Comparison of ENCODE assay signal across 8 mouse cellular contexts in genomic region chr1:54556586-54557221, GRCm38 (mm10). TPM values are rescaled to one million over a fixed set of nuclear protein-coding genes. Genes with fewer than 3 reads are reported as not detected.
A peak's percentile ranks its signal among the peaks of the same experiment; 100 is the strongest.
DNase-seq lines count a peak whose midpoint lies in the region; ATAC-seq and TF ChIP-seq lines count a peak whose summit lies in the region.

No protein-coding gene starts in this region.

- peaks cover 13% of the 10 kb centered on the region for H3K4me1 ChIP-seq in heart, embryonic 13.5 days
- peaks cover 4% of the 10 kb centered on the region for H3K4me1 ChIP-seq in ES-Bruce4 (ENCODE audit: control insufficient read depth, insufficient read depth, low read length)
- H3K4me1 ChIP-seq in forebrain, embryonic 15.5 days, result peaks cover 21% of the 10 kb centered on the region
- 0 out of 2 replicates have a peak, but pooled peaks cover 2% of the 10 kb centered on the region for H3K4me1 ChIP-seq in limb, embryonic 12.5 days (replicated peaks)
- no peaks in the 10 kb centered on the region; the same call in 1 of the 2 replicates for H3K4me1 ChIP-seq in olfactory bulb, adult 2 months (ENCODE audit: control insufficient read depth, insufficient read depth, low read length)

- TF ChIP-seq EP300 in ES-Bruce4 (IDR thresholded peaks at IDR 0.05; ENCODE audit: insufficient read depth, low read depth, low read length), result no peak

- 4% methylated on average over 18 of the region's 18 CpGs for WGBS in heart, embryonic 13.5 days
- WGBS in forebrain, embryonic 15.5 days, result under 1% methylated on average over 18 of the region's 18 CpGs
- WGBS in limb, embryonic 12.5 days, result 6% methylated on average over 18 of the region's 18 CpGs
- WGBS in olfactory bulb, adult 2 months, result 1% methylated on average over 18 of the region's 18 CpGs

- DNase-seq in heart, postnatal 14 days, result no peak
- no peak for DNase-seq in urinary bladder, adult 18-20 months (ENCODE audit: low spot score in 2 of 2)
- DNase-seq in thymus, adult 18-20 months, result no peak

- intact Hi-C loops in heart, postnatal 14 days (cut with DNase I), result no loop called here

- peak overlapping the region; percentile 89 for H3K9ac ChIP-seq in heart, embryonic 13.5 days
- H3K9ac ChIP-seq in ES-Bruce4 (ENCODE audit: low read depth, poor library complexity, severe bottlenecking), result peak overlapping the region; percentile 72
- H3K9ac ChIP-seq in forebrain, embryonic 15.5 days (replicated peaks), result peak overlapping the region; percentile 80
- H3K9ac ChIP-seq in limb, embryonic 12.5 days (replicated peaks), result peak overlapping the region; percentile 70

- no peak for TF ChIP-seq CTCF in ES-Bruce4 (IDR thresholded peaks at IDR 0.05; ENCODE audit: low read depth, low read length)
- TF ChIP-seq CTCF in olfactory bulb, adult 2 months (IDR thresholded peaks at IDR 0.05; ENCODE audit: insufficient read depth, low read depth, low read length), result no peak

- no peaks in the 10 kb centered on the region for H3K9me3 ChIP-seq in heart, embryonic 13.5 days
- H3K9me3 ChIP-seq in ES-Bruce4 (replicated peaks; ENCODE audit: control insufficient read depth, insufficient read depth, low read length, poor library complexity, severe bottlenecking), result no peaks in the 10 kb centered on the region
- no peaks in the 10 kb centered on the region for H3K9me3 ChIP-seq in forebrain, embryonic 15.5 days
- no peaks in the 10 kb centered on the region for H3K9me3 ChIP-seq in limb, embryonic 12.5 days

- no peaks in the 10 kb centered on the region for H3K36me3 ChIP-seq in heart, embryonic 13.5 days
- H3K36me3 ChIP-seq in ES-Bruce4 (ENCODE audit: control insufficient read depth, insufficient read depth, low read length, poor library complexity, severe bottlenecking), result no peaks in the 10 kb centered on the region
- no peaks in the 10 kb centered on the region for H3K36me3 ChIP-seq in forebrain, embryonic 15.5 days
- H3K36me3 ChIP-seq in limb, embryonic 12.5 days, result no peaks in the 10 kb centered on the region

- H3K4me2 ChIP-seq in heart, embryonic 13.5 days, result peak overlapping the region; percentile 97
- peak overlapping the region; percentile 62 for H3K4me2 ChIP-seq in forebrain, embryonic 15.5 days (replicated peaks)
- H3K4me2 ChIP-seq in limb, embryonic 12.5 days, result peak overlapping the region; percentile 94

- no peaks in the 10 kb centered on the region for H3K27me3 ChIP-seq in heart, embryonic 13.5 days (replicated peaks)
- H3K27me3 ChIP-seq in ES-Bruce4 (ENCODE audit: control insufficient read depth, insufficient read depth, low read length, poor library complexity, severe bottlenecking), result no peaks in the 10 kb centered on the region; the same call in 1 of the 2 replicates
- H3K27me3 ChIP-seq in forebrain, embryonic 15.5 days, result no peaks in the 10 kb centered on the region
- H3K27me3 ChIP-seq in limb, embryonic 12.5 days, result no peaks in the 10 kb centered on the region

- TF ChIP-seq POLR2A in ES-Bruce4 (IDR thresholded peaks at IDR 0.05; ENCODE audit: insufficient read depth, low read length), result no peak
- TF ChIP-seq POLR2A in olfactory bulb, adult 2 months (IDR thresholded peaks at IDR 0.05; ENCODE audit: insufficient read depth, low read depth, low read length), result no peak

- H3K4me3 ChIP-seq in heart, embryonic 13.5 days, result peak overlapping the region; percentile 85
- H3K4me3 ChIP-seq in ES-Bruce4 (ENCODE audit: low read depth, low read length), result peak overlapping the region; percentile 95
- H3K4me3 ChIP-seq in forebrain, embryonic 15.5 days, result peak overlapping the region; percentile 79
- peak overlapping the region; percentile 70 for H3K4me3 ChIP-seq in limb, embryonic 12.5 days (replicated peaks)
- peak overlapping the region; percentile 86 for H3K4me3 ChIP-seq in olfactory bulb, adult 2 months (ENCODE audit: insufficient read depth, low read depth, low read length)

- peak overlapping the region; percentile 78; the same call in 1 of the 2 replicates for H3K27ac ChIP-seq in heart, embryonic 13.5 days (replicated peaks)
- H3K27ac ChIP-seq in ES-Bruce4 (ENCODE audit: insufficient read depth, low read length), result no peak overlapping the region
- peak overlapping the region; percentile 95 for H3K27ac ChIP-seq in forebrain, embryonic 15.5 days (replicated peaks)
- H3K27ac ChIP-seq in limb, embryonic 12.5 days, result no peak overlapping the region
- peak overlapping the region; percentile 47 for H3K27ac ChIP-seq in olfactory bulb, adult 2 months (ENCODE audit: insufficient read depth, low read depth, low read length)

- ATAC-seq in heart, embryonic 13.5 days (ENCODE audit: extremely low read depth, insufficient number of reproducible peaks, low FRiP score, low TSS enrichment), result no peak
- no peak for ATAC-seq in forebrain, embryonic 15.5 days (replicated peaks)
- no peak for ATAC-seq in limb, embryonic 12.5 days (ENCODE audit: insufficient number of reproducible peaks, insufficient read depth, low FRiP score, low TSS enrichment, low read depth)

RNA-seq across cellular contexts. Expression of gene Pgap1, which starts 0.8 kb away (rescaled TPM):
- polyA plus RNA-seq in heart, embryonic 13.5 days (2015; fragmentation: Nextera tagmentation; extraction: Ambion mirVana), result 3.0 and 3.8 TPM in 2 replicates
- 1 to 10 TPM; 5.9 to 6.0 TPM for total RNA-seq in heart, postnatal 14 days (2021)
- polyA plus RNA-seq in ES-Bruce4 (2011; ENCODE audit: insufficient read depth, insufficient read length, low read depth, missing spikeins), result 14.6 and 15.9 TPM in 2 replicates
- polyA plus RNA-seq in forebrain, embryonic 15.5 days (2015; fragmentation: Nextera tagmentation; extraction: Ambion mirVana), result 28.1 and 30.4 TPM in 2 replicates
- polyA plus RNA-seq in limb, embryonic 12.5 days (2016; fragmentation: Nextera tagmentation; extraction: Ambion mirVana), result 6.3 and 6.9 TPM in 2 replicates
- not detected in 2 replicates for polyA plus RNA-seq in olfactory bulb, adult 2 months (2012; ENCODE audit: insufficient read depth, insufficient read length, low replicate concordance, missing spikeins)

Comparison
In these comparisons a context has a peak if more than half of its experiments do, and no peak if none do; other contexts are left out.
1. H3K27ac ChIP-seq: peak in heart, embryonic 13.5 days (single experiment), forebrain, embryonic 15.5 days (single experiment) and olfactory bulb, adult 2 months (single experiment); none in ES-Bruce4 (single experiment) and limb, embryonic 12.5 days (single experiment).
2. Peak in every context shown above with its lines, with median percentiles within 50 percentile points of each other: H3K4me2 ChIP-seq, H3K4me3 ChIP-seq and H3K9ac ChIP-seq.